Mouse (Mus musculus) left cerebral cortex, postnatal 36 days (tissue): ENCODE data around the gene Klf16. TPM values are rescaled to one million over a fixed set of nuclear protein-coding genes. Genes with fewer than 3 reads are reported as not detected.

Source experiments
- DNase-seq, 2 experiments: peaks; one replicate each; pipeline ENCODE4 v3.0.0; 2021 to 2022; ENCODE audit warnings: low spot score in 2 of 2, mixed read lengths in 1 of 2
- intact Hi-C: fragments of 180-260 bp; cut with DNase I; formaldehyde crosslinking; loops from one replicate; pipeline ENCODE4 v1.15.1; 2025
- total RNA-seq, 2 experiments: library from RNA; stranded (reverse); gene quantifications; 2 replicates each; pipeline ENCODE4 v1.2.3; 2021

The Klf16 gene
- total RNA-seq, 2 experiments from 2014 or later, result 51.6 to 54.2 TPM

GRCm38 (mm10) chr10:80553575-80553974 lies 23.5 kb downstream of the Klf16 start:
- intact Hi-C loops, result no loop called here
- DNase-seq, result no peak

GRCm38 (mm10) chr10:80552364-80552763 lies 24.8 kb downstream of the Klf16 start:
- intact Hi-C loops, result no loop called here
- DNase-seq, result no peak

- no peak for DNase-seq
Measured at GRCm38 (mm10) chr10:80549279-80549678, 27.8 kb downstream of the Klf16 start.

GRCm38 (mm10) chr10:80548428-80549006 lies 28.6 kb downstream of the Klf16 start:
- peak; percentile 47 to 54 for DNase-seq
- intact Hi-C loops, result loop anchor here (5.0 kb wide), 1 partner anchor 101 kb away; no protein-coding TSS in a partner anchor

More at GRCm38 (mm10) chr10:80549279-80549678, 27.8 kb downstream of the Klf16 start:
- intact Hi-C loops, result loop anchor here (5.0 kb wide), 1 partner anchor 102 kb away; no protein-coding TSS in a partner anchor

DNA sequence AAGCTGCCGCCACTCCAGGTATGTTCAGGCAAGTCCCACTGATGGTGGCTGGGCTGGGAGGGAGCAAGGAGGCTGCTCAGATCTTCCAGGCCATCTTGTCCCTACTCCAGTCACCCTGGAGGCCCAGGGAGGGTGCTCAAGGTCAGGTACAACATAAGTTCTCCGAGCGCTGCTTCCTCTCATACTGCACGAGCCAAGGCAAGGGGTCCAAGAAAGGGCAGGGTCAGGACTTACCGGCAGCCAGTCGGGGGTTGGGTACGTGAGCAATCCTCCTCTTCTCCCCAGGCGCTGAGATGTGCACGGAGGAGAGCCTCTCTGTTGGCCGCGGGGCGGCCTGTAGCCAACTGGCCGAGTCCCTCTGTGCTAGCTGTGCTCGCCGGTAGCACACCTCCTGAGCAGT lies 29.6 kb downstream of the Klf16 start:
- intact Hi-C loops, result loop anchor here (5.0 kb wide), 1 partner anchor 100 kb away; no protein-coding TSS in a partner anchor
- no peak for DNase-seq

GRCm38 (mm10) chr10:80546945-80547344 lies 30.2 kb downstream of the Klf16 start:
- no peak for DNase-seq
- intact Hi-C loops, result loop anchor here (5.0 kb wide), 1 partner anchor 100 kb away; no protein-coding TSS in a partner anchor

DNA sequence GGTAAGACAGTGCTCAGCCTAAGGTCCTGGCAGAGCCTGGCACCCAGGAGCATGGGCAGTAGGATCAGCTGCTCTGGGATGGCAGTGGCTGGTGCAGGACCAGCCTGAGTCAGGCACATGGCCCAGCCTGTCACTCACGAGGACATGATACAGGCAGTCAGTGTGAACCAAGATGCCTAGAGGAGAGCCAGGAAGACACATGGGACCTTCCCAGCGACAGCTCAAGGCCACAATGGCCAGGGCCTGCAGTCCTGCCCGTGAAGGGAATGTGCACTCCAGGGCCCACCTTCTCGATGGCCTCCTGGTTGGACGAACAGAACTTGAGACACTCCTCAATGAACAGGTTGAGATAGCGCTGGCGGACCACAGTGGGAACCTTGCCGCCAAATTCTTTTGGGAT lies 31.5 kb downstream of the Klf16 start:
- no peak for DNase-seq
- intact Hi-C loops, result loop anchor here (5.0 kb wide), 1 partner anchor 98 kb away; no protein-coding TSS in a partner anchor

DNA sequence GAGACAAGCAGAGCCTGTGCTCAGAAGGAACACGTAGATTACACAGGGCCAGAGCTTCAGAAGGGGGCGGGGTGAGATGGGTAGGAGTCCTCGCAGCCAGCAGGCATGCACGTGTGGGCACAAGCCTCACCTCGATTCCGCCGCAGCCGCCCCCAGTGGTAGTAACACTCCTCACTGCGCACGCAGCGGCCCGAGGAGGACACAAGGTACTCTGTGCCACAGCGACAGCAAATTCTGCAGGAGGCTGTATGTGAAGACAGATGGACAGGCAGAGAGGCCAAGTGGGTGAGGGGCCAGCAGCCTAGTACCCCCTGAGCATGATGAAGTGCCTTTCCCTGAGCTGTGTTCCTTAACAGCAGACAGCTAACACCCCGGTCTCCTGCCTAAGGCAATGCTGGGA lies 33.2 kb downstream of the Klf16 start:
- DNase-seq, result no peak

GRCm38 (mm10) chr10:80539493-80539892 lies 37.6 kb downstream of the Klf16 start:
- DNase-seq, result no peak
- intact Hi-C loops, result no loop called here

More for the DNA sequence above, 33.2 kb downstream of the Klf16 start:
- intact Hi-C loops, result no loop called here

DNA sequence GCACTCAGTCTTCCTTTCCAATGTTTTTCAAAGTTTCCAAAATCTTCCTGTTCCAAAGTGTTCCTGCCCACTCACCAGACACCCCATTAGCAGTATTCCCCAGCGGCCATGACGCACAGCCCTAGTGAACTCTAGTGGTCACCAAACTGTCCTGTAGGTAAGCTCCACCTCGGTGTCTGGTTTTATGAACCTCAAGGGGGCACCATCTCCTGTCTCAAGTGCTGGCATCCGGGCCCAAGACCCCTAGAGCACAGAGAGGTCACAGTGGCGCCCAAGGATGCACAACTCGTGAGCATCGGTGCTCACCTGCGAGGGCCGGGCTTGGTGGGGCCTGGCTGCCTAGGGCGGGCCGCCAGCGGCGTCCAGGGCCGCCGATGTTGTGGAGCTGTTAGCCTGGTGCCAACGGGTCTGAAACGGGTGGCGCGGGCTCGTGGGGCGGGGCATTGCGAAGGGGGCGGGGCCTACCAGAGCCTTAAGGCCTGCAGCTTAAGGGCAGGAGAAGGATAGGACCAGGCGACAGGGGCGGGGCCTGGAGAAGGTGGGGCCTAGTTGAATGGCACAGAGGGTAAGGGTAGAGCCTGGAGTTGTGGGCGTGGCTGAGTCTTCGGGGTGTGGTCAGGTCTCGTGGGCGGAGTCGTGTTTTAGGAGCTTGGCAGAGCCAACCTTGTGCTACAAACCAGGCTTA lies 38.3 kb downstream of the Klf16 start, which contains the start of gene Atp8b3:
Atp8b3 (minus strand) TSS at position 415 of the 685 bp plus-strand sequence.
- no peak for DNase-seq
- intact Hi-C loops, result no loop called here

GRCm38 (mm10) chr10:80538180-80538579 lies 38.9 kb downstream of the Klf16 start:
- intact Hi-C loops, result no loop called here
- no peak for DNase-seq

GRCm38 (mm10) chr10:80535711-80536110 lies 41.4 kb downstream of the Klf16 start:
- no peak for DNase-seq
- intact Hi-C loops, result no loop called here

DNA sequence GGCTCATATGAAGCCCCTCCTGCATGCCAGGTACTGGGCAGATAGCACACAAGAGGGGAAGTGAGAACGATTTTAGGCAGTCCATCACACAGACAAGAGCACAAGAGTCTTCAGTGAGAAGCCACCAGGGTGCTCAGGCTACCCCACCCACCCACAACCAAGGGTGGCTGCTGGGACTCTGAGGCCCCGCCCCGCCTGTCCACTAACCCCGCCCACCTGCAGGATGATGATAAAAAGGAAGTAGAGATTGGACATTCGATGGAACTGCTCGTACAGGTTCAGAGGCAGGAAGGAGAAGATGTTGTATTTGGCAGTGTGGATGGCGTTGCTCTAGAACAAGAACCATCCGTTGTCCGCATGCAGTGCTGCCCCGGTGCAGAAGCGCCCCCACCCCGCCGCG lies 42.0 kb downstream of the Klf16 start:
- DNase-seq, result no peak

DNA sequence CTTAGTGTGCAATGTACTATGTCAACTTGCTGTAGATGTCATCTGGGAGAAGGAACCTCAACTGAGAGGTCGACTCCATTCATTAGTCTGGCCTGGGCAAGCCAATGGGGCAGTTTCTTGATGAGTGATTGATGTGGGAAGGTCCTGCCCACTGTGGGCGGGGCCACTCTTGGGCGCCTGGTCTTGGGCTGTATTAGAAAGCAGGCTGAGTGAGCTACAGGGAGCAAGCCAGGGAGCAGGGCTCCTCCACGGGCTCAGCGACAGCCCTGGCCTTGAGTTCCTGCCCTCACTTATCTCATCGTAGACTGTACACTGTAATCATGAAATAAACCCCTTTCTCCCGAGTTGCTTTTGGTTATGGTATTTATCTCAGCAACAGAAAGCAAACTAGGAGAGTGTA lies 43.4 kb downstream of the Klf16 start:
- intact Hi-C loops, result no loop called here
- no peak for DNase-seq

More for the DNA sequence above, 42.0 kb downstream of the Klf16 start:
- intact Hi-C loops, result no loop called here

DNA sequence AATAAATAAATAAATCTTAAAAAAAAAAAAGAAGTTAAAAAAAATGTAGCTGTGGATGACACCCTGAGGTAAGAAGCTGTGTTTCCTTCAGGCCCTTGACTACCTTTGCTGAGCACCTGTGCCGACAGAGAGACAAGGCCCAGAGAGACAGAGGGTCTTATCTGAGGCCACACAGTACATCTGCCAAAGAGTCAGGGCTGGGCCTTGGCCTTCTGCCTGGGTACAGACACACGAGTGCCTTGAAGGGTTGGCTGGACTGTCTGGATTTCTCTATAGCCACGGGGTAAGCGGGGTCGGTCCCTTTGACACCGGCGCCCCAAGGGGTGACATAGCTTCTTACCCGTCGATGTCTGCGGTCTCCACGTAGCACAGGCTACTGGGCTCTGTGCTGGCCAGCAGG lies 44.3 kb downstream of the Klf16 start:
- intact Hi-C loops, result no loop called here
- DNase-seq, result no peak

GRCm38 (mm10) chr10:80526172-80526571 lies 50.9 kb downstream of the Klf16 start:
- DNase-seq, result no peak
- intact Hi-C loops, result no loop called here

- intact Hi-C loops, result no loop called here
- DNase-seq, result no peak
Measured at GRCm38 (mm10) chr10:80523299-80523698, 53.8 kb downstream of the Klf16 start.

GRCm38 (mm10) chr10:80519287-80519686 lies 57.8 kb downstream of the Klf16 start:
- intact Hi-C loops, result no loop called here
- no peak for DNase-seq
